Mouse (Mus musculus) frontal cortex, adult (tissue): ENCODE measurements around the gene Svbp.
A peak's percentile ranks its signal among the peaks of the same experiment; 100 is the strongest.

Experiments
- ATAC-seq: cut with Nextera tagmentation; 2 replicates; pipeline ENCODE4 v1.9.2; 2017; ENCODE audit warnings: mild to moderate bottlenecking, moderate library complexity, mixed read lengths; ENCODE audit not compliant: low TSS enrichment

The Svbp gene

DNA sequence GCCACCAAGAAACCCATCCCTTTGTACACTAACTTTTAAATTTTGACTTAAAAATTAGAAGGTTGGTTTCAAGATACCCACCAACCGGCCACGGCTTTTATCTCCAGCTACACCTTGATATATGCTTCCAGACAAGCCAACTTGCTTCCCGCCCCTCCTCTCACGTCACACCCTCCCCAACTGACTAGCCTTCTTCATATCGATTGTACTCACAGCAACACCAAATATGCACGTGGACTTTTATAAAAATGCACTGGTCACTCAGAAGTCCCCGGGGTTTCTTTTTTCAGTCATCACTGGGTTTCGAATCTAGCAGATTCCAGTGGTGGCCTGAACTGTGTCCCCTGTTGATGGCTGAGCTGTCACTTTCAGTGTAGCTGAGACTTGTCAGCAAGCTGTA is 4.5 kb upstream of the Svbp start:
- ATAC-seq, result no peak

DNA sequence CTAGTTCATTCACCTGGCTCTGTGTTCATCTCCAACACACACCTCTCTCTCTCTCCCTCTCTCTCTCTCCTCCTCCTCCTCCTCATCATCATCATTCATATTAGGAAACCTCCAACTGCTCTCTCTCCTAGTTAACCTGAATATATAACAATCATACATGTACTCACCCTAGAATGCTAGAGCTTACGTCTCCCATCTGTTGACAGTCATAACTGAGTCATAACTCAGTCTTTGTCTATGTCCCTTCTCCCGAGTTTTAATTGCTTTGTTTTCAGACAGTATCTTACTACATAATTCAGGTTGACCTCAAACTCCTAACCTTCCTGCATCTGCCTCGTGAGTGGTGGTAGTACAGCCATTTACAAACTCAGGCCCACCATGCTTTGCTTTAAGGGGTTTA is 3.8 kb upstream of the Svbp start:
- no peak for ATAC-seq

DNA sequence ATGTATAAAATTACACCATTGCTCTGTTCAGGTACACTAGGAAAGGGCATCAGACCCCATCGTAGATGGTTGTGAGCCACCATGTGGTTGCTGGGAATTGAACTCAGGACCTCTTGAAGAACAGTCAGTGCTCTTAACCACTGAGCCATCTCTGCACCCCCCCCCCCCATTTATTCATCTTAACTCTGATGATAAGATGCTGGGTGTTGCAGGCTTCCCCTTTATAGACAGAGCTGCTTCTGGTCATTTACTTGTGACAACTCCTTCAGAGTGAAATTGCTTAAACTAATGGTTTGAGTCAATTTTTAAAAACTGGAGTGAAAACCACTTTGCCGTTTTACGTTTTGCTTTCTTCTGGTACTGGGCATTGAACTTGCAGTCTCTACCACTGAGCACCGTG is 2.3 kb upstream of the Svbp start:
- no peak for ATAC-seq

DNA sequence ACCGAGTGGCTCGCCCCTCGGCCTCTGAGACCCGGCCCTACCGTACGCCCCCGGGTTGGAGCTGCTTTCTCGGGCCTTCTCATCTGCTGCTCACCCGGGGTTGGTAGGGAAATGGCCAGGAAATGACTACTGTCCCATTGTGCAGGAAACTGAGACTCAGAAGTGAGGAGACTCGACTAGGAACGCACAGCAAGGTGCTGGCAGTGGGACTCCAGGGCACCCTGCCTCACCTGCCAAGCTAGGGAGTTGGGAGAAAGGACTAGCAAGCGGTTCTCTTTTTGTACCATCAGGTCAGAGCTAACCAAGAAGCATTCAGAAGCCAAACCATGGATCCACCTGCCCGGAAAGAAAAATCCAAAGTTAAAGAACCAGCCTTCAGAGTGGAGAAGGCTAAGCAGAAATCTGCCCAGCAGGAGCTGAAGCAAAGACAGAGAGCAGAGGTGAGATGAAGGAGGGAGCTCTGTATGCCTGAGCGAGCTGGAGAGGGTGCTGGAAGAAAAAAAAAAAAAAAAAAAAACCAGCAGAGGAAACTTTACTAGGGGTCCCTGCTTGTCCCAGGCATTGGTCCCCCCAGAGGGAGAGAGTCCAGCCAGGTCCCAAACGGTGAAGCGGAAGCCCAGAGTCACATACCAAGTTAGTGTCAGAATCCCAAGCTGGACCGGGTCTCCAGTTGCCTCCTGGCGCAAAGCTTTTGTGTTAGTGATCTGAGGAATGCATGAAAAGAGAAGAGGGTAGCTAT is 645 bp downstream of the Svbp start:
- ATAC-seq, result peak; percentile 60

DNA sequence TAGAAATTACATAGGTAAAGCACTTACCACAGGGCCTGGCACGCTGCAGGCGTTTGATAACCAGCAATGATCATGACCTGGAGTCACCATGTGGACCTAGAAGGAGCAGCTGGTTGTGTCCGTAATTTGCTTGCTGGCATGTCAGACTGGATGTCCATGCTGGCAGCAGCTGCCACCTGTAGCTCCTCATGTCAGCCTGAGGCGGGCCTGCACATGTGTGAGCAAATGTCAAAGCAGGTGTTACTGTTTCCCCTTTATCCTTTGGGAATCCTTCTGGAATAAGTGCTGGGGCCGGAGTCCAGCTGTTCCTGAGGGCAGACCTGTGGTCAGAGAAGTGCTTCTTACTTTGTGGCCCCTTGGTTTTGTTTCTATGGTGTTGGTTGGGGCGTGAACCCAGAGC is 3.0 kb downstream of the Svbp start:
- ATAC-seq, result no peak

DNA sequence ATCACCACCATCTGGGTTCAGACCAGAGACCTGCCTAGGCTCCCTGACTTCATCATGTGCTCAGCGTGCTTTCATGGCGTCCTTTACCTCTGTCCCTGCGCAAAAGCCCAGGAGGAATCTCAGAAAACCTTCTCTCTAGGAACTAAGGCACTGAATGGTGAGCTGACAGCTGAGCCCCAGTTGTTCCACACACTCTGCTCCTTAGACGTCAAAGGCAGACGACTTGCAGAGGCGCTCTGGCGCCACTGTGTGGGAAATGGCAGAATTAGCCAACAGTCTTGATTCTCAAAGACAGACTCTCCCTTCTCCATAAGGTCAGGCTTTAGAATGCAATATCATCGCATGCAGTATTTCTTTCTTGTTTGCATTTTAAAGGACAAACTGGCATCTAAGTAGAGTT is 9.6 kb downstream of the Svbp start:
- peak; percentile 94 for ATAC-seq

DNA sequence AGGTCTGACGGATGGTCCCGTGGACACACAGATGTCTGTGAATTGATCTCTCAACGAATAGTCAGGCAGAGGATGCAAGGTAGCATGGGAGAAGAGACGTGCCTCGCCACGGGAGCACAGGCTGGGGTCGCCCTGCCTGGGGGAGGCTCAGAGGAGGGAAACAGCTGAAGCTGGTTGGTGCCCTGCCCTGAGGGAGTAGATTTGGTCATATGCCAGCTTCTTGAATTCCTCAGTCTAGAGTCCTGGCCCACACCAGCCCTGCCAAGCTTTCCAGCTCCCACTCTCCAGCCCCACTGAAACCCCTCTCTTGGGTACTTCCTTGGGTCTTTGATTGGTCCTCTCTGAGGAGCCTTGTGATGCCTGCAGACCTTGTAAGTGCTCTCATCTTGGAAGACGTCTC is 21.6 kb downstream of the Svbp start:
- no peak for ATAC-seq

DNA sequence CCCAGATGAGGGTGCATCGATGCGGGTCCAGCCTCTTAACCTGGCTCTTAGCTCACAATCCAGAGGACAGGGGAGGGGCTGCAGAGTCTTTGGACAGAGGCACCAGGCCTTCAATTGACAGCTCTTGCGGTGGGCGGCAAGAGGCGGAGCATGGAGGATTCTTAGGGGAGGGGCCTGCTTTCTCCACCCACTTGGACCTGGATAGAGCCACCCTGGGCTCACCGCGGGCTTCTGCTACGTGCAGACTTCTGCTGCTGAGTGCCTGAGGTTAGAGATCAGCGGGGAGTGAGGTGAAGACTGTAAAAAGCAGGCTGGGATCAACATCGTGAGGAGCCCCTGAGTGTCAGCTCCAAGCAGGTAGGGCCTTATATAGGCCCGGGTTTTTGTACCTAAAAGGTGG is 23.1 kb downstream of the Svbp start, which contains the start of gene Tmem269:
Tmem269 (minus strand) TSS at position 49 of the 400 bp plus-strand sequence.
- no peak for ATAC-seq

DNA sequence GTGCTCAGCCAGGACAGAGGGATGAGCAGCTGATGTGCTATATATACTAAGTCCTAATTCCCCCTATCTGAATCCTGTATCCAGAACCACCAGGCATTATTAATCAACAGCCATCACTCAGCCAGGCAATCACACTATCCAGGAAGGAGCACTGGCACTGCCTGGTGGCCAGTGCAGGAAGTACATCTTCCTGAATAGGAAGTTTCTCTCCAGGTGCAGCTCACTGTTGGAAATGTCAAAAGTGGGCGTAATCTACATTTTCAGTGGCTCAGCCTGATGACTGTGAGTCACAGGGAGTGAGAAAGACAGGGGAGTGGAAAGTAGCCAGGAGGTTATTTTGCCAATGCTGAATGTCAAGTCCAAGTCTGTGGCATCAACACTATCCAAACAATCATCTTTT is 28.6 kb downstream of the Svbp start:
- peak; percentile 64; the same call in 1 of the 2 replicates for ATAC-seq

DNA sequence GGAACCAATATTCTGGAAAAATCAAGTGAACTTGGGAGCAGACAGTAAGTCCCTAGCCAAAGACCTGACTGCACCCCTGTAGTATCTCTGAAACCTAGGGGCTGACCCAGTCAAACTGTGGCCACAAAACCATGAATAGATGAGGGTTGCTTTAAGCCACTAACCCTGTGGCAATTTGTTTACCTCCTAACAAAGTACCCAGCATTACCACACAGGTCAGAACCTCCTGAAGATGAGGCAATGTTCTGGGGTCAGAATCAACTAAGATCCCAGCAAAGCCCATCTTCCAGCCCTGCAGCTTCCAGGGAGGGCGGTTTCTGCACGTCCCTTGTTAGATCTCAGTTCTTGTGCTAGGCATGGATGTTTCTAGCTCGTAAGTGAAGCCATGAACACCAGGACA is 29.4 kb downstream of the Svbp start:
- ATAC-seq, result no peak

DNA sequence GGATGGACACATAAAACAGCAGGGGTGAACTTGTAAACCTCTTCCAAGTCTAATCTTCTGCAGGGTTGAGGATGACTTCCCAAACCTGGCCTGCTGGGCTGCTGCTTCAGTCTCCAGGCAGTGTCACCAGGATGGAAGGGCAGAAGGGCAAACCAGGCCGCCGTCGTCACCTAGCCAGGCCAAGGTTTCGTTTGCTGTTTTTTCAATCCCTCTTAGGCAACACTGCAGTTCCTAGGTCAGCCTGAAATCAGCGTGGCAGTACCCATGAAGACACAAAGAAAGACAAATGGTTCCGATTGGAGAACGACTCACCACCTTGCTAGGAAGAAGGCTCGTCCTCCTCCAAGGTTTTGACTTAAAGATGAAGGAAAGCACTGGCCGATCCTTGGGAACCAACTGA is 30.6 kb downstream of the Svbp start:
- no peak for ATAC-seq

DNA sequence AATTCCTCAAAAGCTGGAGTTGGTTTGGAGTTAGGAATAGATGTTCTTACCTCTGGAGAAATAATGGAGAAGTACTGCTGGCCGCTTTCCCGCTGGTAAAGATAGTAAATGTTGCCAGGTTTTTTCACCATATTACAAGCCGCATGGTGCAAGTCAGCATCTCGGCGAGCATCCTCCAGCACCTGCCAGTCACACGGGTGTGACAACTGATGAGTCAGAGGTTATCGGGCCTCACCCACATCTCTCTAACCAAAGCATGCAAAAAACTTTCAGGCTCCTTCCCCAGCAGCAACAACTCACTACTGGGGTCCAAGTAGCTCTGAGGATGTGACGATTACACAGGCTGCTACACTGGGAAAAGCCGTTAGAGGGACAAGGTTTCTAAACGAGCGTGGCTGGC is 31.6 kb downstream of the Svbp start:
- no peak for ATAC-seq

DNA sequence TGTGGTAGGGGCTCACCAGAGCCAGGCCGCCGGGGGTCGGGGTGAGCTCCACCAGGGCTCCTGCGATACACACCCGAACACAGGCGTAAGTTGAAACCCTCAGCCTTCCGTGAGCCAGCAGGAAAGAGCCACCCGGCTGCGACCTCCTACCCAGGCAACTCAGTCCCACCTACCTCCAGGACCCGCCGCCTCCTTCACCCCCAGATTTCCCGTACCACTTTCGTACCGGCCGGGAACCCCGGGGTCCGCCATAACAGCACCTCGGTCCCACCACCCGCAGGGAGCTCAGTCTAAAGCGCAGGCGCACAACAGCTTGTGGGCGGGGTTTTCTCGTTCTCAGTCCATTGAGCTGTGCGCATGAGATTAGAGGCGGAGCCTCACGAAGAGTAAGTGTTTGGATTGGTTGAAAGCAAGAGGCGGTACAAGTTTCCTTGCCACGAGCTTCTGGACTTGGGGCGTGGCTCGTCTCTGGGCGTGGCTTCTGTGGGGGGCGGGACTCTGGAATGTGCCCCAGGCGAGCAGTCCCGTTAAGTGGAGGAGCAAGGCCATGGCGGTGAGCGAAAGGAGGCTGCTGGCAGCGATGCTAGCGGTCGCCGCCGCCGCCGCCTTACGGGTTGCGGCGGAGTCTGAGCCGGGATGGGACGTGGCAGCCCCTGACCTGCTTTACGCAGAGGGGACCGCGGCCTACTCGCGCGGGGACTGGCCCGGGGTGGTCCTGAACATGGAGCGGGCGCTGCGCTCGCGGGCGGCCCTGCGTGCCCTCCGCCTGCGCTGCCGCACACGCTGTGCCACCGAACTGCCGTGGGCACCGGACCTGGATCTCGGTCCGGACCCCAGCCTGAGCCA is 37.5 kb downstream of the Svbp start, which contains the start of the genes AU022252 and P3h1:
AU022252 (minus strand) TSS at position 303 of the 846 bp plus-strand sequence.
P3h1 (plus strand) TSS at position 506 of the 846 bp plus-strand sequence.
- peak; percentile 97 for ATAC-seq

DNA sequence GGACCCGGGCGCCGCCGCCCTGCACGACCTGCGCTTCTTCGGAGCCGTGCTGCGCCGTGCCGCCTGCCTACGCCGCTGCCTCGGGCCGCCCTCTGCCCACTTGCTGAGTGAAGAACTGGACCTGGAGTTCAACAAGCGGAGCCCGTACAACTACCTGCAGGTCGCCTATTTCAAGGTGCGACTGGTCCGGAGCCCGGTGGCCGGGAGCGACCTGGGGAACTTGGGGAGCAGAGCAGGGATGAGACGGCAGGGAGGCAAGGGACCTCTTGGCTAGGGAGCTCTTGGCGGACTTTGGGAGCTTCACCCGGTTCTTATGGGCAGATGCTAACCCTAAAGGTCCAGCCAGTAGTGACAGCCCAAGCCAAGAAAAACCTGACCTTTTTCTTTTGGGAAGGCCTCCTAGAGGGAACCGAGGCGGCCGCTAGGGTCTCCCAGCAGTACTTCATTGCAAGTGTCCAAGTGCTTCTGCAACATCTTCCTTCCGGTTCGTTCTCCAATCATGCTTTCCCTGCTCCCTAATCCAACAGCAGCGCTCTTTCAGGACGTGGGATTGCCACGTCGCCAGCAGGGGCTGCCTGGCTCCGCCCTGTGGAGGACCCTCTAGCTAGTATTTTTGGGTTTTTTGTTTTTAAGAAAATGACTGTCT is 38.3 kb downstream of the Svbp start:
- peak; percentile 61; the same call in 1 of the 2 replicates for ATAC-seq

DNA sequence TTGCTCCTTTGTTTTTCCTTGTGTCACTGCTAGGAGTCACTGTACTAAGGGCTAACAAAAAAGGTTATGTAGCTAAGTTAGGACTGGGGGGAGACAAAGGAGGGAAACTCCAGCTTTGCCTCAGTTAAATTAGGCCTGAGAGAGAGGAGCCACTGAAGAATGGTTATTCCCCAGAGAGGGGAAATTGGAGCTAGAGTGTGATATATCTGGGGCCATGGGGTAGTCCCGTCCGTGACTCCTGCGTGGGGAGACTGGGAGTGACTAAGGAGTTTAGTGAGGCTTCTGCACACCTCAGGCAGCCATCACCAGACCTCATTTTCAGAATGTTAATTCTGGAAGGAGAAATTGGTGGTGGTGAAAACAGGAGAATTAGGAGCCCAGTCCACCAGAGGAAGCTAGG is 39.2 kb downstream of the Svbp start:
- ATAC-seq, result no peak

DNA sequence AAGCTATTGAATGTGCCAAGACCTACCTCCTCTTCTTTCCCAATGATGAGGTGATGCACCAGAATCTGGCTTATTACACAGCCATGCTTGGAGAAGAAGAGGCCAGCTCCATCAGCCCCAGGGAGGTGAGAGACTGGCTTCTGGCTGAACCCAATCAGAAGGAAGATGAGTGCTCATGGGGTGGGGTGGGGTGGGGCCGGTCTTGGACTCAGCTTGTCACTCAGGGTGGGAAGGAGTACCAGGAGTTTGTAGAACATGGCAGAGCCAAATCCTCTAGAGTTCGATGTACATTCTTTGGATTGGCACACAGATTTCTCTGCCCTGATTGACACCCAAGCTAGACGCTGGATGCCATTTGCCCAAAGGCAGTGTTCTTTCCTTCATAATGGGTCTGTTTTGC is 43.6 kb downstream of the Svbp start:
- no peak for ATAC-seq

DNA sequence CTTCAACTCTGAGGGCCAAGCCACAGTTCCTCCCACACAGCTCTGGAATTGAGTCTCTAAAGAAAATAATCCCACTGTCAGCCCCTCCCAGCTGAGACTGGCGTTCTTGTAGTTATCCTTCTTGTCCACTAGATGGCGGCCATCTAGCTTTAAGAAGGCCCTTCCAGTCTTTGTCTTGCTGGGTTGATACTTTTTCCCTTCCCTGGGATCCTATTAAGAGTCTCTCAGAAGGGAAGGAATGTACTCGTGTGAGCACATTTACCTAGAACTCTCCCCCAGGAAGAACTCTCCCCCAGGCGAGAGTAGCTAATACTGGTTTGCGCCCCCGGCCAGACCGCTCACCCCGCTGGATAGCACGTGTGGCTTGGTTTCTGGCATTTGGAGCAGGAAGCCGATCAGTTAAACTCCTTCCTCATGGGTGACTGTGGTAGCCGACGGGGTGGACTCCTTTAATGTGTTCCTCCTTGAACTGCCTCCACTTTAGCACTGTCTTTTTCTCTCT is 44.1 kb downstream of the Svbp start:
- peak; percentile 69 for ATAC-seq

DNA sequence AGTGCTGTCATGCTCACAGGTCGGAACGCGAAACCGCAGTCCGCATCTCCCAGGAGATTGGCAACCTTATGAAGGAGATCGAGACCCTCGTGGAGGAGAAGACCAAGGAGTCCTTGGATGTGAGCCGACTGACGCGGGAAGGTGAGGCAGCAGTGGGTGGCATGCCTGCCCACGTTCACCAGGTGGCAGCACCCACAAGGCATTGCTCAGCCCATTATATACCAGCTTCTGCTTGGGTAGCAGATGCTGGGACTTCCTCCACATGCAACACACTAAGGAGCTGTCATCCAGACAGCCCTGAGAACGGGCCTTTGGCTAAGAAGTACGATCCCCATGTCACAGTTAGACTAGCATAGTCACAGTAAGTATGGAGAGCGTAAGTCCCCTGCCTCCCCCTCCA is 46.6 kb downstream of the Svbp start:
- ATAC-seq, result peak; percentile 43

DNA sequence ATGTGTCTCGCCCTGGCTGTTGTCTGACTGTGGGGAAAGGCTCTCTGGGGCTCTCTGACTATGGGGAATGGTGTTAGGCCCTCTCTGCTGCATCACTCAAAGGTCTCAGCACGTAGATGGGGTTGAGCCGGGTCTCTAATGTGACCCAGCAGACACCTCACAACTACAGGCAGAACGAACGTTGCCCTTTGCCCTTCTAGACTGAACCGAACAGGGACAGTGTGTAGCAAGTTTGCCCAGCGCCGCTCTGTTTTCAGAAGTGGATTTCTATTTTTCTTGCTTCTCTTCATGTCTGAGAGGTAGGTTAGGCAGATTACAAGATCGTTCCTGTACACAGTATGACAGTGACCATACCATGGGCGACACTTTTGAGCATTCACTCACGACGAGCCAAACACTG is 47.5 kb downstream of the Svbp start:
- no peak for ATAC-seq

DNA sequence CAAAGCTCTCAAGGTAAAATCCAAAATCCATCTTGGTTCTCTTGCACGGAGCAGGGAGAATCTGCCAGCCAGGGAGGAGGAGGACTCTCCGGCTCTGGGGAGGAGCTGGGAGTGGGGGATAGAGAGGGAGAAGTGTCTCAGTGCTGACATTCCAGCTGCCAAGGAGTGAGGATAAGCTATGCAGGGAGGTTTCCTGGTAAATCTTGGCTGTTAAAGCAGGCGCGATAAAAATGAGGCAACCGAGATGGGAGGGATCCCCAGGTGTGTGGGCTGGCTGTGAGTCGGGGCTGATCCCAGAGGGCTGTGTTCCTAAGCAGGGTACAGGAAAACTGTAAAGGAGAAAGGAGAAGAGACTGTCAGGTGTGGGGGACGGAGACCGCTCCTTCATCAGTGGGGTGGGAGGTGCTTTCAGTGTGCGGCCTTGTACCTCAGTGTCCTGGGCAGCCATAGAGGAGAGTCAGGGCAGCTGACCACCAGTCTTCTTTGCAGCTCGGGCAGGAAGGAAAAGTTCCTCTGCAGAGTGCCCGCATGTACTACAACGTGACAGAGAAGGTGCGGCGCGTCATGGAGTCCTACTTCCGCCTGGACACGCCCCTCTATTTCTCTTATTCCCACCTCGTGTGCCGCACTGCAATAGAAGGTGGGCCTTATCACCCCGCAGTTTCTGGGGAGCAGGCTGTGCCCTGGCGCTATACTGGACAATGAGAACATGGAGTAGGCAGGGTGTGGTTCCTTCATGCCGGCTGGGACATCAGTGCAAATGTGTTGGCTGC is 49.5 kb downstream of the Svbp start:
- peak; percentile 66 for ATAC-seq

DNA sequence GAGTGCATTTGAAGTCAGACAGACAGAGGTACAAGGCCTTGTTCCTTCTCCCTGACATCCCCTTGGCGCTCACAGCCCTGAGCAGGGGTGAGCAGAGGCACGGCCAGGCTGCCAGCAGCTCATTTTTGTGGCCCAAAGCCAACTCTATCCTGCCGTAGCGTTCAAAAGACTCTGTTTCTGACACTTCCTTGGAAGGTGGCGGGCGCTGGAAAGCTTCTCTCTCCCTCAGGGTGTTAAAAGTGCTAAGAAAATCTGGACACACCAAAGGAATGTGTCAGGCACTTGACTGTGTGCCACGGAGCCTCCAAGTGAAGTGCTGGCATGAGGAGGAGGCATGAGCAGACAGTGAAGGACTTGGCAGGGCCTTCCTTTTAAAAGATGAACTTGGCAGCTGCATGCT is 50.5 kb downstream of the Svbp start:
- peak; percentile 54 for ATAC-seq
